ENCODE assay signal across 10 mouse cellular contexts in genomic region chr1:133451869-133452563, GRCm38 (mm10). TPM values are rescaled to one million over a fixed set of nuclear protein-coding genes. Genes with fewer than 3 reads are reported as not detected.
A peak's percentile ranks its signal among the peaks of the same experiment; 100 is the strongest.
DNase-seq lines count a peak whose midpoint lies in the region; ATAC-seq and TF ChIP-seq lines count a peak whose summit lies in the region.
"Had no signal": no experiment of that assay in that cellular context is flagged by ENCODE, and none has a peak within 500 bp of the region (broad histone marks: within the 10 kb centered on the region; RNA-seq: fewer than 3 reads in every experiment).

No protein-coding gene starts in this region.

- H3K4me3 ChIP-seq in hindbrain, embryonic 13.5 days: no peak overlapping the region
- no peak overlapping the region for H3K4me3 ChIP-seq in hindbrain, postnatal 0 days (ENCODE audit: low read length)
- H3K4me3 ChIP-seq in intestine, postnatal 0 days (ENCODE audit: low read depth, low read length): no peak overlapping the region
- H3K4me3 ChIP-seq in liver, embryonic 13.5 days (replicated peaks): no peak overlapping the region
- H3K4me3 ChIP-seq: hindbrain, embryonic 15.5 days; limb, embryonic 15.5 days had no signal

- H3K4me1 ChIP-seq in hindbrain, embryonic 13.5 days (replicated peaks): peaks cover 15% of the 10 kb centered on the region
- no peaks in the 10 kb centered on the region for H3K4me1 ChIP-seq in hindbrain, postnatal 0 days (ENCODE audit: insufficient read depth, low read length)
- peaks cover 21% of the 10 kb centered on the region for H3K4me1 ChIP-seq in intestine, postnatal 0 days (replicated peaks; ENCODE audit: control insufficient read depth, insufficient read depth, low read length)
- H3K4me1 ChIP-seq in liver, embryonic 13.5 days (replicated peaks): peaks cover 24% of the 10 kb centered on the region

- no peak for DNase-seq in hindbrain, postnatal 0 days (ENCODE audit: low spot score)
- peak; percentile 55 to 73 for DNase-seq in heart, adult 18-20 months
- no peak for DNase-seq in liver, embryonic 13.5 days
- DNase-seq in cerebellum, postnatal 25 days: no peak
- no peak for DNase-seq in layer of hippocampus, postnatal 14 days (ENCODE audit: low spot score in 2 of 2)
- DNase-seq in left cerebral cortex, adult 8-10 months (ENCODE audit: low spot score in 2 of 2): no peak

- H3K9me3 ChIP-seq in hindbrain, embryonic 13.5 days: no peaks in the 10 kb centered on the region
- no peaks in the 10 kb centered on the region for H3K9me3 ChIP-seq in hindbrain, postnatal 0 days (ENCODE audit: low read length)
- H3K9me3 ChIP-seq in intestine, postnatal 0 days (ENCODE audit: control insufficient read depth): no peaks in the 10 kb centered on the region
- H3K9me3 ChIP-seq in liver, embryonic 13.5 days (replicated peaks): no peaks in the 10 kb centered on the region
- H3K9me3 ChIP-seq: hindbrain, embryonic 15.5 days; limb, embryonic 15.5 days had no signal

- TF ChIP-seq CTCF in hindbrain, postnatal 0 days (IDR thresholded peaks at IDR 0.05; ENCODE audit: low read depth): no peak
- no peak for TF ChIP-seq CTCF in intestine, postnatal 0 days (IDR thresholded peaks at IDR 0.05; ENCODE audit: low read depth)

- no peak for ATAC-seq in hindbrain, embryonic 13.5 days (ENCODE audit: low FRiP score)
- ATAC-seq in hindbrain, postnatal 0 days: no peak
- peak; percentile 35; the same call in 1 of the 2 replicates for ATAC-seq in intestine, postnatal 0 days
- 0 out of 2 replicates have a peak, but pooled peaks have one; percentile 18 for ATAC-seq in liver, embryonic 13.5 days (ENCODE audit: low read depth)

- 48% methylated on average over 13 of the region's 13 CpGs for WGBS in hindbrain, embryonic 13.5 days
- 61% methylated on average over 13 of the region's 13 CpGs for WGBS in hindbrain, postnatal 0 days
- WGBS in intestine, postnatal 0 days: 28% methylated on average over 13 of the region's 13 CpGs
- 53% methylated on average over 13 of the region's 13 CpGs for WGBS in liver, embryonic 13.5 days (ENCODE audit: insufficient replicate concordance)

- H3K27me3 ChIP-seq in hindbrain, embryonic 13.5 days: 0 out of 2 replicates have a peak, but pooled peaks cover 3% of the 10 kb centered on the region
- no peaks in the 10 kb centered on the region for H3K27me3 ChIP-seq in hindbrain, postnatal 0 days (ENCODE audit: insufficient read depth, low read length)
- H3K27me3 ChIP-seq in intestine, postnatal 0 days (replicated peaks; ENCODE audit: control insufficient read depth, insufficient read depth, low read length): no peaks in the 10 kb centered on the region
- no peaks in the 10 kb centered on the region for H3K27me3 ChIP-seq in liver, embryonic 13.5 days
- H3K27me3 ChIP-seq: hindbrain, embryonic 15.5 days; limb, embryonic 15.5 days had no signal

- no peaks in the 10 kb centered on the region for H3K36me3 ChIP-seq in hindbrain, embryonic 13.5 days
- H3K36me3 ChIP-seq in hindbrain, postnatal 0 days (ENCODE audit: insufficient read depth, low read length): no peaks in the 10 kb centered on the region
- no peaks in the 10 kb centered on the region for H3K36me3 ChIP-seq in intestine, postnatal 0 days (ENCODE audit: control insufficient read depth, insufficient read depth)
- no peaks in the 10 kb centered on the region for H3K36me3 ChIP-seq in liver, embryonic 13.5 days
- H3K36me3 ChIP-seq: hindbrain, embryonic 15.5 days; limb, embryonic 15.5 days had no signal

- no peak overlapping the region for H3K4me2 ChIP-seq in hindbrain, embryonic 13.5 days
- H3K4me2 ChIP-seq in hindbrain, postnatal 0 days (ENCODE audit: low read depth, low read length): no peak overlapping the region
- peak overlapping the region; percentile 40; the same call in 1 of the 2 replicates for H3K4me2 ChIP-seq in intestine, postnatal 0 days (replicated peaks; ENCODE audit: low read depth)
- no peak overlapping the region for H3K4me2 ChIP-seq in liver, embryonic 13.5 days
- H3K4me2 ChIP-seq: hindbrain, embryonic 15.5 days; limb, embryonic 15.5 days had no signal

- 0 out of 2 replicates have a peak overlapping the region, but pooled peaks have one; percentile 19 for H3K9ac ChIP-seq in hindbrain, embryonic 13.5 days
- no peak overlapping the region for H3K9ac ChIP-seq in hindbrain, postnatal 0 days (replicated peaks; ENCODE audit: low read length)
- H3K9ac ChIP-seq in intestine, postnatal 0 days (ENCODE audit: low read depth, low read length): no peak overlapping the region; the same call in 1 of the 2 replicates
- H3K9ac ChIP-seq in liver, embryonic 13.5 days: no peak overlapping the region
- H3K9ac ChIP-seq: hindbrain, embryonic 15.5 days; limb, embryonic 15.5 days had no signal

- H3K27ac ChIP-seq in hindbrain, embryonic 13.5 days: no peak overlapping the region; the same call in 1 of the 2 replicates
- no peak overlapping the region for H3K27ac ChIP-seq in hindbrain, postnatal 0 days
- H3K27ac ChIP-seq in intestine, postnatal 0 days (ENCODE audit: low read depth, low read length): peak overlapping the region; percentile 90
- H3K27ac ChIP-seq in liver, embryonic 13.5 days: peak overlapping the region; percentile 64
- H3K27ac ChIP-seq: hindbrain, embryonic 15.5 days; limb, embryonic 15.5 days had no signal

RNA-seq across cellular contexts. Expression of gene Sox13, which starts 27.8 kb away (rescaled TPM):
- polyA plus RNA-seq in hindbrain, embryonic 13.5 days (2015; fragmentation: Nextera tagmentation; extraction: Ambion mirVana): 7.9 and 8.0 TPM in 2 replicates
- 13.1 and 16.8 TPM in 2 replicates for total RNA-seq in hindbrain, postnatal 0 days (2014; rRNA removed)
- polyA plus RNA-seq in hindbrain, postnatal 0 days (2015; fragmentation: Nextera tagmentation; extraction: Ambion mirVana): 2.9 and 3.3 TPM in 2 replicates
- total RNA-seq in heart, adult 18-20 months (2021): 10 to 100 TPM in 1 of 2 experiments, 1 to 10 TPM in 1; 9.8 to 10.8 TPM
- polyA plus RNA-seq in intestine, postnatal 0 days (2015; fragmentation: Nextera tagmentation; extraction: Ambion mirVana): 12.3 and 12.6 TPM in 2 replicates
- polyA plus RNA-seq in liver, embryonic 13.5 days (2015; fragmentation: Nextera tagmentation; extraction: Ambion mirVana): 1.3 and 1.5 TPM in 2 replicates
- total RNA-seq in layer of hippocampus, postnatal 14 days (2021): 10 to 100 TPM; 11.3 to 11.5 TPM
- total RNA-seq in left cerebral cortex, adult 8-10 months (2022): 10 to 100 TPM in 3 of 4 experiments, 1 to 10 TPM in 1; 8.0 to 12.5 (median 11.4) TPM

Comparison
In these comparisons a context has a peak if more than half of its experiments do, and no peak if none do; other contexts are left out.
1. ATAC-seq: peak in intestine, postnatal 0 days (single experiment) and liver, embryonic 13.5 days (single experiment); none in hindbrain, embryonic 13.5 days (single experiment) and hindbrain, postnatal 0 days (single experiment).
2. H3K27ac ChIP-seq: peak in intestine, postnatal 0 days (single experiment) and liver, embryonic 13.5 days (single experiment); none in hindbrain, embryonic 13.5 days (single experiment) and hindbrain, postnatal 0 days (single experiment).
3. DNase-seq: peak in heart, adult 18-20 months (2 of 2); none in hindbrain, postnatal 0 days (single experiment), liver, embryonic 13.5 days (single experiment), cerebellum, postnatal 25 days (0 of 2), layer of hippocampus, postnatal 14 days (0 of 2) and left cerebral cortex, adult 8-10 months (0 of 2).